Mouse (Mus musculus): ENCODE data around the gene Hacd2.
A peak's percentile ranks its signal among the peaks of the same experiment; 100 is the strongest.

The Hacd2 gene

DNA sequence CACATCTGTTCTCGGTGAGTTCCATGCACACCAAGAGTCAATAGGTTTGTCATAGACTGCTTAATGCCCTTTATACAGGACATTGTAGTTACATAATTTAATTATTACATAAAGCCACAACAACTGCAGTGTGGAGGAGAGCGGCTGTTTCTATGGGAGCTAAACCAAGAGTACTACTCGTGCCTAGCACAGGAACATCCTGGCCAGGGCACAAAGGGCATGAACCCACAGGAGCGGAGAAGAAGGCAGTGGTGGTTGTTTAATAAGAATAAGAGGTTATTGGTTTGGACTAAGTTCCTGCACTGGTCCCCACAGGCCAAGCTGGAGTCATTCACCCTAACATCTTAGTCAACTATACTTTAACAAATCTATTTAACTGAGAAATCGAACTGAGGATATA is 16.0 kb upstream of the Hacd2 start:
- DNase-seq (ENCODE audit: low spot score in 2 of 2): no peak

DNA sequence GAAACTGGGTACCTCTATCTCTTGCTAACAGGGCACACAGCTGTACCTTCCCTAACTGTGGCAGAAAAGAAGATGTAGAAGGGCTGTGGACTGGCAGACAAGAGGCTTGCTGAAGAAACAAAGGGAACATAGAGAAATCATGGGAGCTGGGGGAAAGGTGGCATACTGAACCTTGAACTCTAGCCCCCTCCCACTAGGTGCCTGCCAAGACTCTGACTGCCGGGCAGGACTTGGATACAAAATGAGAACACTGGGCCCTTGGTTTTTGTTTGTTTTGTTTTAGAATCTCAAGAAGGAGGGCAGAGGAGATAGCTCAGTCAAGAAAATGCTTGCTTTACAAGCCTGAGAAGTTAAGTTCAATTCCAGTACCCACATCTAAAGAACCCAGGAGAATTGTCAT is 14.9 kb upstream of the Hacd2 start:
- no peak for DNase-seq (ENCODE audit: low spot score in 2 of 2)

DNA sequence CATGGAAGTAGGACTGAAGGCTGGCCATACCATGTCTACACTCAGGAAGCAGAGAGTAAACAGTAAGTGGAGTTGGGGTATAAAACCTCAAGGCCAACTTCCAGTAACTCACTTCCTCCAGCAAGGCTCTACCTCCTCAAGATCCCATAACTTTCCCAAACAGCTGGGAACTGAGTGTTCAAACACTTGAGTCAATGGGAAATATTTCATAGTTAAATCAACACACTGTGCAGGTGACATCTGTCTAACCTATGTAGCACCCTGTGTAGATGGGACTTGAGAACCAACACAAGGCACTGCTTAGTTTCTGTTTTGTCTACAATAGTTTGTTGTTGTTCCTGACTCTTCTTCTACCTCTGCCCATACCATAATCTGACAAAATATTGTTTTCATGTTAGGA is 13.8 kb upstream of the Hacd2 start:
- no peak for DNase-seq (ENCODE audit: low spot score in 2 of 2)

DNA sequence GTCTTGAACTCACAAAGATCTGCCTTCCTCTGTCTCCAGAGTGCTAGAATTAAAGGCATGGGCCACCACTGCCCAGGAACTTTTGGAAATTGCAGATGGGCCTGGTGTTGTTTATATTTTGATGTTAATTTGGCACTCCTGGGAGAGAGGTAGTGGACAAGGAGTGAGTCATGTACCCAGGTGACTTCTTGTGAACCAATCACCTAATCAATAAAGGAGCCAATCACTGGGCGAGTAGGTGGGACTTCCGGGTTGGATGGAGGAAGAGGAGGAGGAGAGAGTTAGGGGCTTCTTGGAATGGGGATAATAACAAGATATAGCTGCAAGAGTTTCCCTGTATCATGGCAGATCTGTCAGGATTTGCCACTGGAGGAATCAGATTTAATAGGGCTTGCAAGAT is 8.7 kb upstream of the Hacd2 start:
- DNase-seq (ENCODE audit: low spot score in 2 of 2): no peak

DNA sequence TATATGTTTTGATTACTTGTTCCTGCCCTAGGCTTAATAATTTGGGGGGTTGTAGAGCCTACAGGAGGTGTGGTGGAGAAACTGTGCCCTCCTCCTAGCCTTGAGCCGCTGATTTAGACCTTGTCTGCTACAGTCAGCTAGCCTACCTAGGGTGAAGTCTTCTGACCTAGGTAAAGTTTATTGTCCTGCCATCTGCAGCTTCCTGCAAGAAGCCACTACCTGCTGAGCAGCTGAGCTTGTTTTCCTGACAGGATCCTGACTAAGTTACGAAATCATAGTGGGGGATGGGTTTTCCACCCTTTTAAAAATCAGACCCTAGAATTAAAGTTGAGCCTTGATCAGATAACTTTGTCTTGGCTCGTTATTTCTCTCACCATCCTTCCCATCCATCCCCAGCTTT is 5.7 kb upstream of the Hacd2 start:
- DNase-seq (ENCODE audit: low spot score in 2 of 2): no peak

DNA sequence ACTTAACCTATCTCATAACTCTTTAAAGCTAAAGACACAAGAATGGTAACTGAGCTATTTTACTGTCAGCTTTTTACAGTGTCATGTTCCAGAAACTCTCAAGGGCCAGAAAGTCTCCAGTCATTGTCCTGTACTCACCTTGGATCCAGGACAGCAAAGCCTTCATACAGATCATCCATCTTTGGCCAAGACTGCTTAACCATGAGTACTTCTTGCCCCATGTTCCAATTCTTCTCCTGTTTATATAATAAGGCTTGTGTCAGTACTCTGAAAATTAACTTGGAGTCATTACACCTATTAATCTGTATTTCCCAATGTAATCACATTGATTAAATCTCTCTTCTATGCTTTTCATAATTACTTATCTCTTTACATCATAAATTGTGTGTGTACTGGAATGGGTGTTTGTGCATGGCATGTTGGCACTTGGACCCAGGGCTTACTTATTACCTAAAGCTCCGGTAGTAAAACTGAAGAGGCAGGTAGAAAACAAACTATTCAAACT is 3.7 kb upstream of the Hacd2 start:
- DNase-seq (ENCODE audit: low spot score in 2 of 2): no peak

DNA sequence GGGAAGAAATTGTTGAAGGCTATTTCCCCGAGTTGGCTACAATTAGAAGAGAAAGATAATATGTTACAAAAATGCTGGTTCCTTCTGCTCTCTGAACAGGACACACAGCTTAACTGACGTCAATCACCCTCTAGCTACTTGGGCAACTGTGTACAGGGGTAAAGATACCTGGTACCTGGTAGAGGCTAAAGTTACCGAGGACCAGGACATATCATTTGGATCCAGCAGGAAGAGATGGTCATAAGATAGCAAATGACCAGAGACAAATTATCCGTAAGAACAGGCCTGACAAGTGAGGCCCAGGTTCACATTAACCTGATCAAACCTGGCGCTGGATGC is 356 bp upstream of the Hacd2 start:
- no peak for DNase-seq (ENCODE audit: low spot score in 2 of 2)

DNA sequence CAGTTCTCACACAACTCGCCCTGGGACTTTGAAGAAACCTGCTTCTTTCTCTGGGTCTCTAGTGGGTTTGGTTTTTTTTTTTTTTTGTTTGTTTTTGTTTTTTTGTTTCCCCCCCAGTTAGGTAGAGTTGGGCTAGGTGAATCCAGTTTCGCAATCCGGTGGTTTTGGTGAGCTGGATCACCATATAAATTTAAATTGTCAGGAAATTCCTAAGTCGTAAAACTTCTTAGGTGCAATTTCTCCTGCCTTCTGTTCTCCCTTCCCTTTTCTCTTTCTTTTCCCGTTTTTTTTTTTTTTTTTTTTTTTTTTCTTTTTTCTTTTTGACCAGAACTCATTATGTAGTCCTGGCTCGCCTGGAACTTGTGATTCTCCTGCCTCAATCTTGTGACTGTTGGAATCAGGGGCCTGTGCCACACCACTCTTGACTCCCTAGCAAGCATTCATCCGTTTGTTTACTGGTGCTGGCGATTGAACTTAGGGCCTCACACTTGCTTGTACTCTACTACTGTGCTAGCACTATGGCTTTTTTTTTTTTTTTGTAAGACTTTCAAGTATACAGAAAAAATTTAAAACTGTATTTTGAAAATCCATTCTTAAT is 1.0 kb downstream of the Hacd2 start:
- DNase-seq (ENCODE audit: low spot score in 2 of 2): no peak

DNA sequence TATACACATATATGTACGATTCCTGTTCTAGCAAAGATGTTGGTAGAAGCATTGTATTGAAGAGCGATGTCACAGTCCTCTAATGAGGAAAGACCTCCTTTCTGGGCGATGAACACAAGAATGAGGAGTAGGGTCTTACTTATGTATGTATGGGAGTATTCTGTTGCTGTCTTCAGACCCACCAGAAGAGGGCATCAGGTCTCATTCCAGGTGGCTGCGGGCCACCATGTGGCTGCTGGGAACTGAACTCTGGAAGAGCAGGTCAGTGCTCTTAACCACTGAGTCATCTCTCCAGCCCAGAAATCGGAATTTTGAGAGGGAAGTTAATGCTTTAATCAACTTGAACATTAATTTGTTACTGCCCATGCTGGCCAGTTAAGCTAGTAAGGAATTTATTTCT is 2.1 kb downstream of the Hacd2 start:
- no peak for DNase-seq (ENCODE audit: low spot score in 2 of 2)

DNA sequence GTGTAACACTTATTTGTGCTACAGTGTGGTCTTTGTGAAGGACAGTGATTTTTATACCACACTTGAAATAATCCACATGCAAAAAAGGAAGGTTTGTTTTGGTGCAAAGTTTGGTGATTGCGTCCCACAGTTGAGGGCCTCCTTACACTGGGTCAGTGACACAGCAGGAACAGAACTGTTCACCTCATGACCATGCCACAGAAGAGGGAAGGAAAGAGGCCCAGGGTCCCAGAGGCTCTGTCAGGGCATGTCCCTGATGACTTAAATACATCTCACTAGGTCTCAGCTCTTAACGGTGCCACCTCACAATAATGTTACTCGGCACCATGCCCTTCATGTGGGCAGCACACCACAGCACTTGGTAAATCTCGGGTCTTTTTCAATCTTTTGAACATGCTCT is 3.1 kb downstream of the Hacd2 start:
- DNase-seq (ENCODE audit: low spot score in 2 of 2): no peak

DNA sequence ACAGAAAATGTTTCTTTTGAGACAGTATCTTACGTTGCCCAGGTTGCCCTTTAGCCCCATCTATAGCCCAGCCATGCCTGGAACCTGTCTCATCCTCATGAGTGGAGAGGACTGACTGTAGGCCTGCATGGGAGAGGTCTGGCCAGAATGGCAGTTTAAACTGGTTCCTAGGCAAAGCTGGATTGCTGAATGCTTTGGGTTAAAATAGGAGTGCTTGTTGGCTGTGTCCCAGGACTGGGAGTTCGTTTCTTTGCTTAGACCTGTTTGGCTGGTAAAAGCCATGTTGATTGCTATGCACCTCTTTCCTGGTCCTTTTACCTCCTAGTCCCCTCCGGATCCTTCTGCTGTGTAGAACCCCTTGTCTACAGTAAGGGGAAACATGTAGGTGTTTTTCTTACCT is 11.0 kb downstream of the Hacd2 start:
- peak in 1 of 2 experiments; percentile 22 for DNase-seq (ENCODE audit: low spot score in 2 of 2)

DNA sequence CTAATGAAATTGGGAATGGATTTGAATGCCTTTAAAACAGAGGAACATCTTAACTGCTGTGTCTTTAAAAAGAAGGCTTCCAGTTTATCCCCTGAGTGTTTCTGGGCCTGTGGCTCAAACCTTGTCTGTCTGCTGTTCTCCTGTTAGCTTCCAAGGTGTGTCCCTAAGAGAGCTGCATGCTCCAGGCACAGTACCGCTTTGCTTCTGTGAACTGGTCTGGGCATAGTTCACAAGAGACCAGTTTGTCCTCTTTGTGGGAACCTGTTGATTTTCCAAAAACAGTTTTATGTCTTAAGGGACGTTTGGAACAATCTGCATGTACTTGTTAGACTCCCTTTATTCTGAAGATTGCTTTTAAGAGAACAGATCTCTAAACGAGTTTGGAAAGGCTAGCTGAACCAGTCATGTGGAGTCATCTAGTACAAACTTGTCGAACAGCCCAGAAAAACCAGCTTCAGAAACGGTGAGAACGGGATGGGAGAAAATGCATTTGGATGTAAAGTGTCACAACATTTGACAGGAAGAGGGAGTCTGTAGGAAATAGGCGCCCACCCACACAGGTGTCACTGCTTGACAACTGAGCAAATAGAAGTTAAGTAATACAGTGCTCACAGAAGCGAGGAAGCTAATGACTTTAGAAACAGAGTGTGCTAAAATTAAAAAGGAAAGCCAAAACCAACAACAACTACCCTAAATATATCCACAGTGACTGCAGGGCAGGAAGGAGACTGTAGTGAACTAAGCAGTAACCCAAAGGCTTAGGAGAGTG is 11.8 kb downstream of the Hacd2 start:
- peak; percentile 29 to 31 for DNase-seq (ENCODE audit: low spot score in 2 of 2)

DNA sequence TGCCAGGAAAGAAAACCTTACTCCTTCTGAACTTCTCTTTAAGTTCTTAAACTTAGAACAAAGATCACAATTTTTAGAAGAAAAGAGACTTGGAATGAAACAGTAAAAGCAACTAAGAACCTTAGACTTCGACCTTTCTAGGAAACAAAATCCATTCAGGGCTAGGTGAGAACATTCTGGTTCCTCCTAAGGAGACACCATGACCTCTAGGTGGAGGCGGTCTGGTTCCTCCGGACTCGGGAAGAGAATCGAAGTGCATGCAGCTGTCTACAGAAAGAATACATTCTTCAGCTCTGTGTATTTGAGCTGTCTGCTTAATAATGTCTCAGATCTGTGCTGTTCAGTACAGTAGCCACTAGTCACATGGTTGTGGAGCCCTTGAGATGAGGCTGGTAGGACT is 12.7 kb downstream of the Hacd2 start:
- no peak for DNase-seq (ENCODE audit: low spot score in 2 of 2)

DNA sequence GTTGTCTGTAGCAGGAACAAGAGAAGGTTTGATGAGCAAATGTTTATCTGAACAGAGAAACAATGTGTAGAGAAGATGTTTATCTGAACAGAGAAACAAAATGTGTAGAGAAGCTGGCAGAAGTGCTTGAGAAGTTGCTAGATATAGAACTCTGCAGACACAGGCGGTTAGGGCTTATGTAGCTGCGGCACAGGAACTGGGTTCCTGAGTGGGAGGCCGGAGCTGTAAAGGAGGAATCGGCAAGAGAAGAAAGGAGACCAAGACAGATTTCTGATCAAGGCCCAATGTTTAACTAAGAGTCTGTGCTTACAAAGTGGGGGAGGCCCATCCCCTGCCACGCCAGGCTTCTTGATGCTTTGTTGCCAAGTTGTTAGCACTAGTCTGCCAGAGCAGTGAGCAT is 14.5 kb downstream of the Hacd2 start:
- DNase-seq (ENCODE audit: low spot score in 2 of 2): no peak

DNA sequence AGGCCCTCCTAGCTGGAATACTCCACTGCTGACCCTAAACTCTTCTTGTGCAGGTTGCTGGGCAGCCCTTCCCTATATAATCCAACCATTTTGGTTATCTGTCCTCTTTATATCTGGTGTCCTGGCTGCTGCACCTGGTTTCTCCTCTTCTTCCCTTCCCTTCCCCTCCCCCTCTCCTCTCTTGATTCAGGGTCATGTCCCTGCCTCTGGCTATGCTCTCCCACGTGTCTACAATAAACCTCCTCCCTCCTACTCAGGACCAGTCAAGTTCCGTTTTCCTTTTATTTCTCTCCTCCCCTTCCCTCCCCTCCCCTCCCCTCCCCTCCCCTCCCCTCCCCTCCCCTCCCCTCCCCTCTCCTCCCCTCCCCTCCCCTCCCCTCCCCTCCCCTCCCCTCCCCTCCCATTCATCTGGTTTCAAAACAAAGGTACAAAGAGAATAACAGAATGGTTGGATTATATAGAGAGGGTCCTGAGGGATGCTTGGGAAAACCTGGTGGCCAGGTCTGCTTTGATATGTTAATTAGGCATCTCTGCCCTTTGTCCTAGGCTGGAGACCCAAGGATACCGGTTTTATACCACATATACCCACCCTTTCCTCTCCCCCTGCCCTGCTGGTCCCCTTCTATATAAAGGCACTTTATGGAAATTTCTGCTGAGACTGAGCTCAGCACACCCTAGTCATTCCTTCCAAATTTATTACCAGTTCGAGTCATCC is 16.3 kb downstream of the Hacd2 start:
- DNase-seq (ENCODE audit: low spot score in 2 of 2): no peak

DNA sequence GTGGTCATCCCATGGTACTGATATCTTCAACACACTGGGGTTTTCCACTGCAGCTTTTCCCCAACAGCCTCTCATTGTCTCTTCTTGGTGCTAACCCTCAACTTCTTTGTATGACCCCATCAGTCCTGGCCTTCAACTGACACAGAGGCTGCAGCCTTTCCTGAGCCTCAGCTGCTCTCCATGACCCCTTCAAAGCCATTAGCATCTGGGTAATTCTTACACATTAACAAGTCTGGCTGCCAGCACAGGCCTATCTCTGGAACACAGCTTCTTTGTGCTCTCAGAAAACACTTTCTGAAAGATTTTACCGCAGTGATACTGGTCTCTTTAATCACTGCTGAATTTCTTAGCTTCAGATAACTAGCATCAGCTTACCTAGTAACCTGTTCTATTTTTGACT is 17.9 kb downstream of the Hacd2 start:
- no peak for DNase-seq (ENCODE audit: low spot score in 2 of 2)

DNA sequence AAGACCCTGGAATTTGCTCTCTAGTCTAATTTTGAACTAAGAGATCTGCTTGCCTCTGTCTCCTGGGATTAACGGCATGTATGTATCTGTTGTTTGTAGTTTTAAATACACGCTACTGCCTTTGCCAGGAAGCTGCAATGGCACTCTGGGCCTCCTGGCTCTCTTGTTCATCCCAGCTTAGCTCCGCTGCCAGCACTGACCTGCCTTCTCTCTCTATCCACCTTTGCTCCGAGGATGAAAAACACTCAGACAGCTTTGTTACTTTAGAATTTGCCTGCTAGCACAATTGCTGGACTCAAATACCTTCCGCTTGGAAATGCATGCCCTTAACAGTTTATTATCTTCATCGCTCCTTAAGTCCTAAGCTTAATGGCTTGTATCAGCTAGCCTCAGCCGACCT is 18.8 kb downstream of the Hacd2 start:
- no peak for DNase-seq (ENCODE audit: low spot score in 2 of 2)

DNA sequence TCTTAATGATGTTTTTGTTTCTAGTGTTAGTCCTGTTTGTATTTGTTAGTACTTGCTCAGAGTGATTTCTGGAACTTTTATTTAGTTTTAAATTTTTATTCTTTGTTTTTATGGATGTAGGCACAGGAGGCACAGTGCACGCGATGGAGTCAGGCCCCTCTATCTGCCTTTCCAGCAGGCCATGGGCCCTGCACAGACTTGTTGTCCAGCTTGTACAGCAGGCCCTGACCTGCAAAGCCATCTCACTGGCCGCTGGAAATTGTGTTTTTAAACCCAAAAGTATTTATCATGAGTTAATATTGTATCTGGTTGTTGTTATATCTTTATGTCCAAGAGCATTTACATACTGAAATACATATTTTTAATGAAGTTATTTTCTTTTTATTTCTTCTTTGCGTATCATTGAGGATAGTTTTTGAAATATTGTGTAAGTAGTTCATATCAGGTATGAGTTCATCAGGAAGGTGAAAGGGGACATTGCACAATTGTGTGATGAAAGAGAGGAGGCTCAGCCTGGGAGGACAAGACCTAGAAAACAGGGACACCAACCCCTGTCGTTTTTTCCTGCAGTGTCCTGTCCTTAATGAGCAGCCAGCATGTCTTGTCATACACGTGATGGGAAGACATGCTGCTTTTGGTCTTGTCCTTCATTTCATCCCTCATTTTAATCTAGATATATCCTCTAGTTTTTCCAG is 24.0 kb downstream of the Hacd2 start:
- peak in 1 of 2 experiments; percentile 37 for DNase-seq (ENCODE audit: low spot score in 2 of 2)

DNA sequence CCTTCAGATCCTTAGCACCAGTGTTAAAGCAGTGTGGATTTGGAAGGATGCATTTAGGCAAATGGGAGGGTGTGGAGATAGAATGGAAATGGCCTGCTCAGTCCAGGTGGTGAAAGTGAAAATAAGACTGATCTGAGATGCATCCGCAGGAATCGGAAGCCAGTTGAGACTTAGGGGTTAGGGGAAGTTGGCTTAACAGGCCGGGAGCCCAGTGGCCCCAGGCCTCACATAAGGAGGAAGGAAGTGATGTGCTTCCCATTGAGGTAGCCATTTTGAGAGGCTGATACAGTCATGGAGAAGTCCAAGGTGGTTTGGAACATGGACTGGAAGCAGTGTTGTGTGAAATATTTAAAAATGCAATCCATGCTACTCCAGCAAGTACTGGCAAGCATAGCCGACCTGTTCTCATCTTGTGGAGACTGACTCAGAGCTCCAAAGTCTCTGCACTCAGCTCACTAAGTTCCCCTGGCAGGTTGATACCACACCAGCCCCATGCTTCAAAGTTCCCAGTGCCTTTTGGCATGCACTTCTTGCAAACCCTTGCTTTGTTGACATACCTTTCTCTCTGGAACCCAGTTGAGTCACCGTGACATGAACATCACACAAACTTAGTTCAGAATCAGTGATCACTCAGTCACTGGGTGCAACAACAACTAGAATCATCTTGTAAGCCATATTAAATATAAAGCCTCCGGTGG is 25.2 kb downstream of the Hacd2 start:
- DNase-seq (ENCODE audit: low spot score in 2 of 2): peak; percentile 35 to 50

DNA sequence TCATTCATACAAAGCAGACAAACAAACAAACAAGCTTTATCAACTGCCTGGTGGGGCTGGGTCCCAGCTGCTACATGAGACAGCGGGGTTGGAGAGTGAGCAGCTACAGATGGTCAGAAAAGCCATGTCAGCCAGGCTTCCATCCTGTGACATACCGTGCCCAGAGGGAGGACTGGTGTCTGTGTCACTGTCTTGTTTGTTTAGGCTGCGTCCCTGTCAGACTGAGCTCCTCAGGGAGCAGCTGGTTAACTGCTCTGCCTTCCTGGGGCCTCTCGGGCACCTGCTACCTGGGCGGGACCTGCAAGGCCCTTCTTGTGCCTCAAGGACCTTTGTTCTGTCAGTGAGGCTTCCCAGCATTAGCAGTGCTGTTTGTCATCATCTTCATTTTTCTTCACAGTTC is 28.8 kb downstream of the Hacd2 start:
- DNase-seq (ENCODE audit: low spot score in 2 of 2): no peak

DNA sequence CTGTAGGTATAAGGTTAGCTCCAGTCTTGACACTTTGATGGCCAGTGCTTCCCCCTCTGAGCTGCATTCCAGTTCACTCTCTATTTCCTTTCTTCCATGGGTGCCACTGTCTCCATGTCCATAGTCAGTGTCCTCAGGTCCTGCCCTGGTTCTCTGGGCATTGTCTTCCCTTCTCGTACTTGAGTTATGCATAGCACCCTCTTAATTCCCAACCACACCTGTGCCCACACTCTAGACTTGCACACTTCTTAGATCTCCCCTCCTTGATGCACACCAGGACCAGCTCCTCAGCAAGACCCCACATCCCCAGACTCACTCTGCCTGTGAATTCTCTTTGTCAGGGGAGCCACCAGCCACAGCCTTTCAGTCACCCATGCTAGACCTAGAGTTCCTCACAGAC is 30.0 kb downstream of the Hacd2 start:
- no peak for DNase-seq (ENCODE audit: low spot score in 2 of 2)
